Mouse (Mus musculus) embryonic fibroblast, embryonic 13.5 days (primary cell): ENCODE measurements around the gene Fscn2. TPM values are rescaled to one million over a fixed set of nuclear protein-coding genes. Genes with fewer than 3 reads are reported as not detected.
"Not testable (repeated sequence)": the region's sequence is repeated elsewhere in the genome, so short reads cannot be mapped to it uniquely, and the experiment has no call there.

Source experiments
- H3K27ac ChIP-seq: 2 replicates; pipeline ENCODE4 v1.5.1; 2012; ENCODE audit warnings: low read length, control low read depth, inconsistent platforms; ENCODE audit not compliant: insufficient read depth
- H3K4me1 ChIP-seq: 2 replicates; pipeline ENCODE4 v1.6.1; 2011; ENCODE audit warnings: low read length; ENCODE audit not compliant: control insufficient read depth, insufficient read depth
- H3K4me3 ChIP-seq: 2 replicates; pipeline ENCODE4 v1.5.1; 2011; ENCODE audit warnings: mild to moderate bottlenecking, control low read depth, low read length; ENCODE audit not compliant: insufficient read depth
- CTCF ChIP-seq: IDR thresholded peaks from 2 replicates; pipeline ENCODE4 v1.5.1; 2011; ENCODE audit warnings: mild to moderate bottlenecking, control low read depth, low read length, moderate library complexity, borderline replicate concordance; ENCODE audit not compliant: insufficient read depth
- POLR2A ChIP-seq: IDR thresholded peaks from 2 replicates; pipeline ENCODE4 v1.6.1; 2011; ENCODE audit warnings: low read depth, mild to moderate bottlenecking, control low read depth, low read length, moderate library complexity
- polyA plus RNA-seq: library from polyadenylated mRNA; stranded (reverse); fragments of >200 nt; gene quantifications from 2 replicates; pipeline ENCODE4 v1.2.4, GENCODE M21; 2011; ENCODE audit warnings: low read depth; ENCODE audit not compliant: missing spikeins, insufficient read length

The Fscn2 gene
- polyA plus RNA-seq, 1 experiment = not detected

- peak overlapping the region; percentile 53 for H3K4me3 ChIP-seq
- TF ChIP-seq POLR2A (peak; percentile 79), CTCF (no peak)
- no peaks in the 10 kb centered on the region for H3K4me1 ChIP-seq
- H3K27ac ChIP-seq = peak overlapping the region; percentile 57
Observed at GRCm38 (mm10) chr11:120345067-120345681, 16.2 kb upstream of the Fscn2 start.

DNA sequence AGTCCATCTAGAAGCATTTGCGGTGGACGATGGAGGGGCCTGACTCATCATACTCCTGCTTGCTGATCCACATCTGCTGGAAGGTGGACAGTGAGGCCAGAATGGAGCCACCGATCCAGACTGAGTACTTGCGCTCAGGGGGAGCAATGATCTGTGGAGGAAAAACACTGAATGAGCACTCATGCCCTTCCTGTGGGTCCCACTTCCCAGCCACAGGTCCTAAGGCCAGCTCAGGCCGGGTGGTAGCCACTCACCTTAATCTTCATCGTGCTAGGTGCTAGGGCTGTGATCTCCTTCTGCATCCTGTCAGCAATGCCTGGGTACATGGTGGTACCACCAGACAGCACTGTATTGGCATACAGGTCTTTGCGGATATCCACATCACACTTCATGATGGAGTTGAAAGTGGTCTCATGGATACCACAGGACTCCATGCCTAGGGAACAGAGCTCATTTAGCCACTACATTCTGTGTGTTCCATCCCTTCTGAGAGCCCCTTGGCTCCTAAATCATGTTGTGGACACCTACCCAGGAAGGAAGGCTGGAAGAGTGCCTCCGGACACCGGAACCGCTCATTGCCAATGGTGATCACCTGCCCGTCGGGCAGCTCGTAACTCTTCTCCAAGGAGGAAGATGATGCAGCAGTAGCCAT, 14.8 kb upstream of the Fscn2 start:
- TF ChIP-seq POLR2A = peak; percentile 58
- Histone ChIP-seq H3K4me3 (peak overlapping the region; percentile 60), H3K27ac (peak overlapping the region; percentile 66)
- H3K4me1 ChIP-seq = not testable (repeated sequence)

GRCm38 (mm10) chr11:120347301-120347700, 14.0 kb upstream of the Fscn2 start:
- TF ChIP-seq POLR2A (peak; percentile 63), CTCF (no peak)
- peaks cover 10% of the 10 kb centered on the region; the same call in 1 of the 2 replicates for H3K4me1 ChIP-seq
- peak overlapping the region; percentile 91 for H3K27ac ChIP-seq
- peak overlapping the region; percentile 99 for H3K4me3 ChIP-seq

- no peak for TF ChIP-seq CTCF
- TF ChIP-seq POLR2A = peak; percentile 83
- peak within 1 kb of the TSS; percentile 99 for H3K27ac ChIP-seq
Observed at GRCm38 (mm10) chr11:120347791-120348683, 13.3 kb upstream of the Fscn2 start, which contains the start of gene Actg1. TSS of gene Actg1 (minus strand) at chr11:120348542.

GRCm38 (mm10) chr11:120348684-120349370, 12.5 kb upstream of the Fscn2 start:
- Histone ChIP-seq H3K4me3 (peak overlapping the region; percentile 51), H3K4me1 (peaks cover 16% of the 10 kb centered on the region), H3K27ac (peak overlapping the region; percentile 99)
- peak; percentile 57 for TF ChIP-seq POLR2A
- TF ChIP-seq CTCF = no peak

More at GRCm38 (mm10) chr11:120347791-120348683, 13.3 kb upstream of the Fscn2 start, which contains the start of gene Actg1:
- Histone ChIP-seq H3K4me3 (peak within 1 kb of the TSS; percentile 99), H3K4me1 (peaks cover 16% of the 10 kb centered on the region)

DNA sequence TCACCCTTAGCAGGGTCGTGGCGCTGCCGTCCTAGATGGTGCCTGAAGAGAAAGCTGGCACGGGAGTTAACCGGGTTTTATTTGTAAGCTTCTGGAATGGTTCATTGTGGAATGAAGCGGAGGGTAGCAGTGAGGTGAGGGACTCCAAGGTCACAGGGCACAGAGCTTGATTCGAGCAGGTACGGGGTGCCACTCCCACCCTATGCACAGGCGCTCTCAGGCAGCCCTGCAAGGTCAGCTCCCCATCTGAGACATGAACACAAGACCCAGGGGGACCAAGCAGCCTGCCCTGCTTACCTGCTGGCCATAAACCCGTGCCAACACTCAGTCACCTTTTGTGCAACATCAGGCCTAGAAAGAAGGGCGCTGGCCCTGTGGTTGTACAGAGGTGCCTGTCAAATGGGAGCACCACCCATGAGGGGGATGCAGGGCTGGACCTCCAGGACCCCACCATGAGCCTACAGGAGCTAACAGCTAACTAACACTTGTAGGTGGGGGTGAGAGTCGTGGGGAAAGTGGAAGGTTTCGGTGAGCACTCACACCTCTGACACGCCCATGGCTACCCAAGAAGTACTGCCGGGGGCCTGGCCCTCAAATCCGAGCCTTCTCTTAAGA, 11.9 kb upstream of the Fscn2 start:
- Histone ChIP-seq H3K4me1 (peaks cover 18% of the 10 kb centered on the region), H3K4me3 (peak overlapping the region; percentile 51), H3K27ac (peak overlapping the region; percentile 99)
- TF ChIP-seq CTCF (no peak), POLR2A (peak; percentile 43)

DNA sequence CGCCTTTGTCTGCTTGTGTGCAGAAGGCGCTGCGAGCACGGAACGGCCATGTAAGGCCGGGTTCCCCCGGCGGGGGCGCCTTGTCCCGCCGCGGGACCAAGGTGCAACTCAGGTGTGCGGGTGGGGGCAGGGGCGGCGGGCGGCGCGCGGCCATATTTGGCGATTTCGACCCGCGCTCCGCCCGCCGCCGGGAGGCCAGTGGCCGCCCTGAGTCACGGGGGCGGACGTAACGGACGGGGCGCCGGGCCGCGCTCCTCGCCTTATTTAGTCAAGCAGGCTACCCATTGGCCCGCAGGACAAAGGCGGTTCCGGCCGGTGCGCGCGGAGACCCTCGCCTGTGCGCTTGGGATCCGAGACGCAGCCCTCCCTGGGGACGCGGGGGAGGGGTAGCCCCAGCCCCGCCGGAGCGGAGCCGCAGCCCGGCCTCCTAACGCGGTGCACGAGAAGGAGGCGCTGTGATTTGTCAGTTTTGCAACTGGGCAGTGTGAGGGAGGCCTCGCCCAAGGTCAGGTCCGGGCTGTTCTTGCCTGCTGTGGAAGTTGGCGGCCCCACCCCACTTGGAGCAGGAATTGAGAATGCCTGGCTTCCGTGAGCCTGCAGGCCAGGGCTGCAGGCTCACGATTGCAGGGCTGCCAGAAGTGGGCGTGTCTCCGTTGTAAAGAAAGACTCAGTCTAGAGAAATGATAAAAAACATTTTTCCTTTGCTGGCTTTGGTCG, 11.2 kb upstream of the Fscn2 start:
- Histone ChIP-seq H3K27ac (peak overlapping the region; percentile 99), H3K4me1 (peaks cover 18% of the 10 kb centered on the region), H3K4me3 (peak overlapping the region; percentile 51)
- peak; percentile 42; the same call in 1 of the 2 replicates for TF ChIP-seq POLR2A
- TF ChIP-seq CTCF = no peak

- TF ChIP-seq CTCF (no peak), POLR2A (peak; percentile 33)
- Histone ChIP-seq H3K27ac (peak overlapping the region; percentile 96), H3K4me1 (peaks cover 18% of the 10 kb centered on the region), H3K4me3 (peak overlapping the region; percentile 22)
Observed at GRCm38 (mm10) chr11:120350711-120351110, 10.6 kb upstream of the Fscn2 start.
